Mouse (Mus musculus) intestine, postnatal 0 days (tissue): ENCODE data around the gene Tnfrsf14. TPM values are rescaled to one million over a fixed set of nuclear protein-coding genes. Genes with fewer than 3 reads are reported as not detected.
A peak's percentile ranks its signal among the peaks of the same experiment; 100 is the strongest.

Experiments
- ATAC-seq: fragments of 200-750 bp; cut with Nextera tagmentation; 2 replicates; pipeline ENCODE4 v1.8.0; 2017; ENCODE audit warnings: mild to moderate bottlenecking, moderate TSS enrichment, moderate library complexity
- H3K27ac ChIP-seq: fragments of 300-500 bp; sonication (generic); 2 replicates; pipeline ENCODE4 v1.5.1; 2014; ENCODE audit warnings: mild to moderate bottlenecking, low read depth, low read length, moderate library complexity
- H3K27me3 ChIP-seq: fragments of 300-500 bp; sonication (generic); replicated peaks from 2 replicates; pipeline ENCODE4 v1.6.1; 2014; ENCODE audit warnings: low read length, mixed read lengths; ENCODE audit not compliant: control insufficient read depth, insufficient read depth
- H3K36me3 ChIP-seq: fragments of 300-500 bp; sonication (generic); 2 replicates; pipeline ENCODE4 v1.6.1; 2014; ENCODE audit warnings: mild to moderate bottlenecking, moderate library complexity; ENCODE audit not compliant: control insufficient read depth, insufficient read depth
- H3K4me1 ChIP-seq: fragments of 300-500 bp; sonication (generic); replicated peaks from 2 replicates; pipeline ENCODE4 v1.6.1; 2014; ENCODE audit warnings: antibody characterized with exemption, low read length, mixed read lengths; ENCODE audit not compliant: control insufficient read depth, insufficient read depth
- H3K4me2 ChIP-seq: fragments of 300-500 bp; sonication (generic); replicated peaks from 2 replicates; pipeline ENCODE4 v1.6.1; 2014; ENCODE audit warnings: low read depth, mild to moderate bottlenecking, moderate library complexity
- H3K4me3 ChIP-seq: fragments of 300-500 bp; sonication (generic); 2 replicates; pipeline ENCODE4 v1.5.1; 2014; ENCODE audit warnings: low read depth, low read length
- H3K9ac ChIP-seq: fragments of 300-500 bp; sonication (generic); 2 replicates; pipeline ENCODE4 v1.6.1; 2014; ENCODE audit warnings: mild to moderate bottlenecking, low read depth, low read length
- H3K9me3 ChIP-seq: fragments of 300-500 bp; sonication (generic); 2 replicates; pipeline ENCODE4 v1.6.1; 2016; ENCODE audit warnings: mixed run types; ENCODE audit not compliant: control insufficient read depth
- CTCF ChIP-seq: sonication (generic); IDR thresholded peaks from 2 replicates; pipeline ENCODE4 v1.5.1; 2016; ENCODE audit warnings: low read depth, mild to moderate bottlenecking, control low read depth, antibody characterized with exemption, moderate library complexity
- WGBS: fragments of 180-500 bp; shearing (Covaris S2); extraction: QIAGEN DNeasy Blood & Tissue Kit; methylation state at CpG from one replicate; pipeline ENCODE4 v1.1.7; 2014; 5-methylcytosine and 5-hydroxymethylcytosine counted together
- polyA plus RNA-seq: library from polyadenylated mRNA; unstranded; fragments of >200 nt; fragmentation: Nextera tagmentation; extraction: Ambion mirVana; gene quantifications from 2 replicates; pipeline ENCODE4 v1.2.1, GENCODE M21; 2015

Tnfrsf14 gene
- polyA plus RNA-seq, 1 experiment from 2014 or later, result 1.9 TPM

DNA sequence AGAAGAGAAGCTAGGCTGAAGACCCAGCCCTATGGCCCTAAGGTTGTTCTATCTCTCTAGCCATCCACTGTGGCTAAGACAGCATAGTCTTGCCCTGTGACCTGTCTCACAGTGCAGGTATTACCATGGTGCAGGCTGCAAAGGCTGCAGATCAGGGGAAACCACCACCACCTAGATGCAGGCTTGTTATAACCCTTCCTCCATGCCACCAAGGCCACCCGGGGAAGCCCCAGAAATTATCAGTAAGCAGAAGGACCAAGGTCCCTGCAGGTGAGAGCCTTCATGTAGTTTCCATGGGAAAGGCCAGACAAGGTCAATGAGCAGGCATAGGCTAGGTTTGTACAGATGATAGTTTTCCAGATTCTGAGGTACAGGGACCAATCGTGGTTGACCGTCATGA lies 14.5 kb downstream of the Tnfrsf14 start:
- no peak for TF ChIP-seq CTCF
- ATAC-seq, result no peak
- WGBS, result 77% methylated on average over 3 of the region's 3 CpGs
- H3K9me3 ChIP-seq, result 0 out of 2 replicates have a peak, but pooled peaks cover 3% of the 10 kb centered on the region
- H3K4me2 ChIP-seq, result no peak overlapping the region
- H3K36me3 ChIP-seq, result peaks cover 5% of the 10 kb centered on the region
- H3K27me3 ChIP-seq, result no peaks in the 10 kb centered on the region
- H3K27ac ChIP-seq, result 0 out of 2 replicates have a peak overlapping the region, but pooled peaks have one; percentile 50
- H3K9ac ChIP-seq, result no peak overlapping the region
- H3K4me1 ChIP-seq, result peaks cover 36% of the 10 kb centered on the region
- H3K4me3 ChIP-seq, result no peak overlapping the region

DNA sequence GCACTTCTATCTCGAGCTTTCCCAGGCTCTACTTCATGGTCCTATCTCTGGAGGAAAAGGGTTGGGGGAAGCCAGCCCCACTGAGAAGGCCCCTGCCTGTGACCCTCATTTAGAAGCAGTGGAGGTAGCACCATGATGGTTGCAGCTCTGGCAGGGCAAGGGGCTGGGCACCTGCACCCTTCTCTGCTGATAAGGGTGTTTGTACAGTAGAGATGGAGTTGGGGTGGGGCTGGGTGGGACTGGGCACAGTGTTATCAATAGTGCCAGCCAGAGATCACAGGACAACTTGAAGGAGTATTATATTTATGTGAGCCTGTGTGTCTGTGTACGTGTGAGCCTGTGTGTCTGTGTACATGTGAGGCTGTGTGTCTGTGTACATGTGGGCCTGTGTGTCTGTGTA lies 16.7 kb downstream of the Tnfrsf14 start:
- no peaks in the 10 kb centered on the region for H3K27me3 ChIP-seq
- H3K9me3 ChIP-seq, result no peaks in the 10 kb centered on the region
- no peak for ATAC-seq
- H3K27ac ChIP-seq, result no peak overlapping the region
- 0 out of 2 replicates have a peak overlapping the region, but pooled peaks have one; percentile 13 for H3K4me2 ChIP-seq
- H3K4me1 ChIP-seq, result peaks cover 41% of the 10 kb centered on the region
- no peak overlapping the region for H3K4me3 ChIP-seq
- no peaks in the 10 kb centered on the region; the same call in 1 of the 2 replicates for H3K36me3 ChIP-seq
- no peak overlapping the region for H3K9ac ChIP-seq
- no peak for TF ChIP-seq CTCF
- 26% methylated on average over 2 of the region's 2 CpGs for WGBS

DNA sequence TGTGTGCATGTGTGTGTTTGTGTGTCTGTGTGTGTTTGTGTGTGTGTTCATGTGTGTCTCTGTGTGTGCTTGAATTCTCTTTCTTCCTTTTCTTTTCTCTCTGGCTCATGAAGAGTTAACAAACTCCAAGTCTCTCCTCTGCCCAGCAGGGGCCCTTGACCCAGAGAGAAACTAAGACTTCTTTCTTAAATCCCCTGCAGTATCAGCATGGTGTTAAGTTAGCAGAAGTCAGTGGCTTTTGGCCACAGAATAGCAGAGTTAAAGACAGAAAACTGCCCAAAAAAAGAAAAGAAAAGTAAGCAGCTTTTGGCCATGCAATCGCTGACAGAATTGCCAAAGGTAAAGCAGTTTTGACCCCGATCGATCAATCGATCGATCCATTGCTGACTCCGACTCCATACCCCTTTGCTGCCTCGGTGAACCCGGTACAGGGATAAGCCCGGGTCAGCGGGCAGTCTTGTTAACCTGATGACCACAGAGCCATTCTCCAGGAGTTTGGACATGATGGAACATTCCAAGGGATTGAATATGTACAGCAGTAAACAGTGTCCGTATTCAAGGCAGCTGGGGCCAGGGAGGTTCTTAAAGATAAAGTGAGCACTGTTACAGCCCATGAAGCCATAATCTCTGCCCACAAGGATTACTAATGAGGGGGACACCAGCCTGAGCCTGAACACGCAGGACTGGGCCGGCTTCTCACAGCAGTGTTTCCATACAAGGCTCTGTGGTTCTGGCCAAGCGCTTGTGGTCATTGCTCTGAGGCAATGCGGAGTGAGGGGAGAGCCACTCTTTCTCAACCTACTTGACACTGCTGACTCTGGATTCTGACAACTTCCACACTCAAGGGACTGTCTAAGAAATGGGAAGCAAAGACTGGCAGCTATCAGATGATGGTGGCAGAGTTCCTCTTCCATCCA lies 17.5 kb downstream of the Tnfrsf14 start:
- Histone ChIP-seq H3K4me1 (peaks cover 40% of the 10 kb centered on the region), H3K4me2 (peak overlapping the region; percentile 21; the same call in 1 of the 2 replicates), H3K27ac (peak overlapping the region; percentile 57; the same call in 1 of the 2 replicates), H3K4me3 (no peak overlapping the region), H3K27me3 (no peaks in the 10 kb centered on the region), H3K9me3 (no peaks in the 10 kb centered on the region), H3K36me3 (no peaks in the 10 kb centered on the region), H3K9ac (no peak overlapping the region)
- ATAC-seq, result no peak
- TF ChIP-seq CTCF, result no peak
- WGBS, result 21% methylated on average over 15 of the region's 15 CpGs

DNA sequence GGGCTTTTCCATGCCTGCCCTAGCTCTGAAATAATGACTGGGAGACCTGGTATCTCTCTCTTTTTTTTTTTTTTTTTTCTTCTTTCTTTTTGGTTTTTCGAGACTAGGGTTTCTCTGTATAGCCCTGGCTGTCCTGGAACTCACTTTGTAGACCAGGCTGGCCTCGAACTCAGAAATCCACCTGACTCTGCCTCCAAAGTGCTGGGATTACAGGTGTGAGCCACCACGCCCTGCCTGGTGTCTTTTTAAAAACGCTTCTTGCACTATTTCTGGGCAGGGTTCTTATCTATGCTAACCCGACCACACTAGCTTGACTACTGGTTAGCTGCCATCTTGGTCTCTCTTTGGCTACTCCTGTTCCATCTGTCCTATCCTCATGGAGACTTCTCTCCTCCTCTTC lies 19.9 kb downstream of the Tnfrsf14 start:
- TF ChIP-seq CTCF, result no peak
- no peak overlapping the region for H3K4me2 ChIP-seq
- no peaks in the 10 kb centered on the region for H3K27me3 ChIP-seq
- WGBS, result 79% methylated on average over 5 of the region's 5 CpGs
- peaks cover 22% of the 10 kb centered on the region; the same call in 1 of the 2 replicates for H3K4me1 ChIP-seq
- H3K9me3 ChIP-seq, result no peaks in the 10 kb centered on the region
- H3K4me3 ChIP-seq, result no peak overlapping the region
- H3K9ac ChIP-seq, result no peak overlapping the region
- H3K36me3 ChIP-seq, result no peaks in the 10 kb centered on the region
- no peak for ATAC-seq
- no peak overlapping the region for H3K27ac ChIP-seq

DNA sequence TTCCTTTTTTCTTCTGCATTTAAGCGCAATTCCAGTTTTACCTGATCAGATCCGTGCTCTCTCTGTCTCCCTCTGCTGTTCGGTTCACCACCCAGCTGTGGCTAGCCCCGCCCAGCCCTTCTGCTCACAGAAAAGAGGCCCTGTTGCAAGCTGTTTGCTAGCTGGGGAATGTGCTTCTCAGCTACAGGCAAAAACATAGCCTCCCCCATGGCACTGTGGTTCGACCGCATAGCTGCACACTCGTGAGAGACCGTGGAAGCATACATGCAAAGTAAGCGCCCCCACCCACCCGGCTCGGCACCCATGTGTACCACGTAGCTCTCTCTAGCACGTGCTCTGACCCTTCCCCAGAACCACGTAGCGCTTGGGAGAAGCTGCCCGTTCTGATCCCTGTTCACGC lies 20.5 kb downstream of the Tnfrsf14 start:
- H3K9ac ChIP-seq, result no peak overlapping the region
- WGBS, result 36% methylated on average over 17 of the region's 17 CpGs
- no peaks in the 10 kb centered on the region for H3K9me3 ChIP-seq
- ATAC-seq, result peak; percentile 37; the same call in 1 of the 2 replicates
- H3K27ac ChIP-seq, result no peak overlapping the region
- H3K4me2 ChIP-seq, result peak overlapping the region; percentile 46
- no peaks in the 10 kb centered on the region for H3K27me3 ChIP-seq
- no peaks in the 10 kb centered on the region for H3K36me3 ChIP-seq
- H3K4me3 ChIP-seq, result no peak overlapping the region
- TF ChIP-seq CTCF, result peak; percentile 91
- peaks cover 17% of the 10 kb centered on the region; the same call in 1 of the 2 replicates for H3K4me1 ChIP-seq

DNA sequence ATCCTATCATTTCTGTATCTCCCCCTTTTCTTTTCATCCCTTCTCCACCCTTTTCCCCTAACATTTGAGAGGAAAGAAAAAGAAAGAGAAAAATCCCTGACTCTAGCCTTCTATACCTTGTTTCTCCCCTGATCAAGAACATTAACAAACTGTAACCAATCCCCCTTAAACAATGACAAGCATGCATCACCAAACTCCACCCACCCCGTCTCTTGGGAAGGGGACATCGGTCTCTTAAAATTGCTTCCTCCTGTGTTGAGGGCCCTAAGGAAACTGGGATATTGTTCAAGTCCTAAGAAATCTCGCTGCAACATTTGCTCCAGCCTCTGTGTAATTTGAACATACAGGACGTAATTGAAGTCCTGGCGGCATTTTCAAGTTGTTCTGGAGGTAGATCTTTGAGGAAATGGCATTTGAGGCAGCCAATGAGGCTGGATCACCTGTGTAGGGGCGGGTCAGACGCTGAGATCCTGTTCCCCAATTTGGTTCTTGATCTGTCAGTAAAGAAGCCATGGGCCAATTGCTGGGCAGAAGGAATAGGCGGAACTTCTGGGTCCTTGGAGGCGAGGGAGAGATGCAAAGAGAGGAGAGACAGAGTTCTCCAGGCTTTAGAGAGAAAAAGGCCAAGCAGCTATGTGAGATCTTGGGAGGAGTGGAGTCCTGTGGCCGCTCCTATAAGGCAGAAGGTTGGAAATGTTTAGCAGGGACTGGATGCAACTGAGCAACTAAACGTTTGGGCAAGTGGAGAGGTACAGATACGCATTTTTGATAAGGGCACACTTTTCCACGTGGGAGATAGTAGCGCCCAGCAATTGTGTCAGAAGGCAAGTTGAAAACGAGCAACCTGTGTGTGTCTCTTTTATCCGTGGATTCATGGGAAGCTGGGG lies 23.9 kb downstream of the Tnfrsf14 start:
- H3K27me3 ChIP-seq, result no peaks in the 10 kb centered on the region
- H3K27ac ChIP-seq, result no peak overlapping the region
- no peak for TF ChIP-seq CTCF
- peak overlapping the region; percentile 68 for H3K4me2 ChIP-seq
- H3K9me3 ChIP-seq, result no peaks in the 10 kb centered on the region
- H3K4me3 ChIP-seq, result peak overlapping the region; percentile 35
- no peak overlapping the region for H3K9ac ChIP-seq
- WGBS, result 2% methylated on average over 16 of the region's 16 CpGs
- H3K36me3 ChIP-seq, result no peaks in the 10 kb centered on the region
- peak; percentile 89 for ATAC-seq
- 0 out of 2 replicates have a peak, but pooled peaks cover 5% of the 10 kb centered on the region for H3K4me1 ChIP-seq
